Mouse (Mus musculus): ENCODE data around the gene Rpa2.

DNA sequence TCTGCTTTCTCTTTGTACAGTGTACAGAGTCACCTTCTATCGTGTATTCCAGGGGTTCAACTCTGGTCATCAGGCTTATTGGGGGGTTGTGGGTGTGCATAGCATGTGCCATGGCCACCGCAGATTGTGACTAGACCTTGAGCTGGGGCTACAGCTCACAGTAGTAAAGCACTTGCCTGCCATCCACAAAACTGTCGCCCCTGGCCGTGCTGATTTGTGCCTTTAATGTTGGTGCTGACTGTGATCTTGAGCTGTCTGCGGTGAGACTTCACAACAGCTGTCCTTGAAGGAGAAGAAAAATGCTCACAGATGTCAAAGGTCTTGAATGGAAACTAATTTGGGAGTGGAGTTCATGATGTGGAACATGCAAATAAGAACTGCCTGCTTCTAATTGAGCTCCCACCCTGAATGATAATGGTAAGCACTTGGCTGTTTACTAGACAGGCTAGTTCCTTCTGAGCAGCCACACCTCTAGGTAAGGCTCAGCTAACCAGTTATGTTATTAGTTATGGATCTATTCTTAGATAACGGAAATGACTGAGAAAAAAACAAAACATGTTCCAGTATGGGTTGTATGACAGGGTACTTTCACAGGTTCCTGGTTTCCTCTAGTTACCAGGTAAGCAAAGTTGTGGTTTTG is 10.6 kb downstream of the Rpa2 start:
- TF ChIP-seq CTCF (IDR thresholded peaks at IDR 0.05; ENCODE audit: extremely low read depth, insufficient read depth, low read length) (no peak), POLR2A (IDR thresholded peaks at IDR 0.05; ENCODE audit: extremely low read depth, insufficient read depth, low read length) (no peak)

All from cortical plate, adult 2 months (tissue).